Mouse (Mus musculus) sigmoid colon, adult 10 weeks (tissue): ENCODE results near the gene Gm6793. TPM values are rescaled to one million over a fixed set of nuclear protein-coding genes. Genes with fewer than 3 reads are reported as not detected.

ENCODE experiments used
- polyA plus RNA-seq: library from polyadenylated mRNA; stranded (reverse); fragments of 350-450 nt; fragmentation: Illumina TruSeq; extraction: RNeasy Lipid Tissue Mini Kit (QIAGEN cat#74804); gene quantifications from one replicate; pipeline ENCODE4 v1.2.3, GENCODE M21; 2014; ENCODE audit warnings: low read depth, low replicate concordance

Gm6793 gene
- 0.95 TPM for polyA plus RNA-seq

DNA sequence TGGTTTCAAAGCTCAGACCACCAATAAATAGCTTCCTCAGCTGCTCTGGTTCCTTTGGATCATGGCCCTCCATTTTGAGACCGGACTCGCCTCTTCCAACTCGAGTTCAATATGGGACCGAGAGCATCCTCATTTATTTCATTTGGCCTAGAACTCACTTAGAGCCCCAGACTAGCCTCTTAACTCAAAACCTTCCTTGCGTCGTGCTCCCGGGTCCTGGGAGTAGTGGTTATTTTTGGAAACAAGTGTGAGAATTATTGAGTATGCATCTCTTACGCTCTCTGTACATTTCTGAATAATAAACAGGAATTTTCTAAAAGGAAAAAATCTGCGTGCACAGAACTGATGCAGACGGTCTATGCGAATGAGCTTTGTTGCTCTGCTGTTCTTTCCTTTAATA lies at the start of gene Gm6793:
TSS of gene Gm6793 (minus strand) at position 101 of the 400 bp plus-strand sequence.

DNA sequence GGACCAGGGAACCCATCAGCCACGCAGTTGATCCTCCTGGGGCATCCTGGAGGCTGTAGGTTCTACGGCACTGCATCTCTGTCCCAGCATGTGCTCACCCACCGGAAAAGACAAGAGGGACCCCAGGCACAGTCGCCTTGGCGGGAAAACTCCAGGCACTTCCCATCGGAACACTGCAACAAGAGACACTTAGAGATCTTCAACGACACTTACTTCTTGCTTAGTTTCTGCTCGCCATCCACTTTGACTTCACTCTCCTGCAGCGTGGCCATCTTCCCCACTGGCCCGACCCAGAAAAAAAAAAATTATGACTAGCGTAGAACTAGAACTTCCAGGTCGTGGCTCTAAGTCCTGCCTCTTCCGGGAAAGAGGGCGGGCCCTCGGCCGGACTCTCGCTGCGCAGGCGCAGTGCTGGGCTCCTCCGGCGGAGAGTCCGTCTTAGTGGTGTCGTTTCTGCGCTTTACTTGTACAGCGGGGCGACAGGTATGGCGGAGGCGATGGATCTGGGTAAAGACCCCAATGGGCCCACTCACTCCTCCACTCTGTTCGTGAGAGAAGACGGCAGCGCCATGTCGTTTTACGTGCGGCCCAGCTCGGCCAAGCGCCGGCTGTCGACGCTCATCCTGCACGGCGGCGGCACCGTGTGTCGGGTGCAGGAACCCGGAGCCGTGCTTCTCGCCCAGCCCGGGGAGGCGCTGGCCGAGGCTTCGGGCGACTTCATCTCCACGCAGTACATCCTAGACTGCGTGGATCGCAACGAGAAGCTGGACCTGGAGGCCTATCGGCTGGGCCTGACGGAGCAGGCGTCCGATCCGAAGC lies 3.6 kb downstream of the Gm6793 start, which contains the start of the genes Kars and Terf2ip:
TSS of gene Kars (minus strand) at position 327 of the 819 bp plus-strand sequence.
TSS of gene Terf2ip (plus strand) at position 402 of the 819 bp plus-strand sequence.

DNA sequence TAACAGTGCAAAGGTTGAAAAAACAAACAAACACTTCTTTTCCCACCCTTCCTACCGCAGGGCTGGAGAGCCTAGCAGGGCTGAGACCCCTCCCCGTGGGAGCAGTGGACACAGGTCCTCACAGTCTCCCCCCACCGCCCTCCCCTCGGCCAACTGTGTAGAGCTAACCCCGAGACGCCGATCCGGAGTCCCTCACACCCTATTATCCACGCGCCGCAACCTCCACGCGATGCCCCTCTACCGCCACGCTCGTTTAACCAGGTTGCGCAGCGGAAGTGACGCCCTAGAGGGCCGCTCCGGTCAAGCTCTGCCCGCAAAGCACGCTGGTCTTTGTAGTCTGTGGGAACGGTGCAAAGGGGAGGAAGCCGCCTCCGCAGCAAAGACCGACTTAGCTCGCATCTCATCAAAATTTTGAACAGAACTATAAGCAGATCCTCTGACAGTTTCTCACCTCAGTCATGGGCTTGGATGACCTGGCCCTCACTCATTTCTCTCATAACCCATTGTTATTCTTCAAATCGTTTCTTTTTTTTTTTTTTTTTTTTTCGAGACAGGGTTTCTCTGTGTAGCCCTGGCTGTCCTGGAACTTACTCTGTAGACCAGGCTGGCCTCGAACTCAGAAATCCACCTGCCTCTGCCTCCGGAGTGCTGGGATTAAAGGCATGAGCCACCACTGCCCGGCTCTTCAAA lies 22.7 kb downstream of the Gm6793 start, which contains the start of gene Adat1:
TSS of gene Adat1 (minus strand) at position 290 of the 690 bp plus-strand sequence.

Other genes starting within 250 kb of the Gm6793 start
- gene Cfdp1, start 160.7 kb downstream of the Gm6793 start, polyA plus RNA-seq = 81.6 TPM
- 33.1 TPM for gene Tmem170, start 138.3 kb downstream of the Gm6793 start, polyA plus RNA-seq
- gene Chst5, start 104.6 kb downstream of the Gm6793 start, polyA plus RNA-seq = 0.25 TPM
- gene Tmem231, start 81.2 kb downstream of the Gm6793 start, polyA plus RNA-seq = 1.4 TPM
- gene Gabarapl2, start 74.3 kb downstream of the Gm6793 start, polyA plus RNA-seq = 165 TPM
- 2.6 TPM for gene Adat1, start 22.7 kb downstream of the Gm6793 start, polyA plus RNA-seq
- 36.3 TPM for gene Kars, start 3.7 kb downstream of the Gm6793 start, polyA plus RNA-seq
- gene Terf2ip, start 3.6 kb downstream of the Gm6793 start, polyA plus RNA-seq = 20.5 TPM